Mouse (Mus musculus) liver, embryonic 14 days (tissue): ENCODE measurements around the gene Blzf1. TPM values are rescaled to one million over a fixed set of nuclear protein-coding genes. Genes with fewer than 3 reads are reported as not detected.

Source experiments
- polyA plus RNA-seq: library from polyadenylated mRNA; depleted of rRNA; stranded (reverse); fragments of >200 nt; gene quantifications from 2 replicates; pipeline ENCODE4 v1.2.3, GENCODE M21; 2012; rRNA removed

Gene Blzf1
- polyA plus RNA-seq = 4.3 and 4.9 TPM in 2 replicates

DNA sequence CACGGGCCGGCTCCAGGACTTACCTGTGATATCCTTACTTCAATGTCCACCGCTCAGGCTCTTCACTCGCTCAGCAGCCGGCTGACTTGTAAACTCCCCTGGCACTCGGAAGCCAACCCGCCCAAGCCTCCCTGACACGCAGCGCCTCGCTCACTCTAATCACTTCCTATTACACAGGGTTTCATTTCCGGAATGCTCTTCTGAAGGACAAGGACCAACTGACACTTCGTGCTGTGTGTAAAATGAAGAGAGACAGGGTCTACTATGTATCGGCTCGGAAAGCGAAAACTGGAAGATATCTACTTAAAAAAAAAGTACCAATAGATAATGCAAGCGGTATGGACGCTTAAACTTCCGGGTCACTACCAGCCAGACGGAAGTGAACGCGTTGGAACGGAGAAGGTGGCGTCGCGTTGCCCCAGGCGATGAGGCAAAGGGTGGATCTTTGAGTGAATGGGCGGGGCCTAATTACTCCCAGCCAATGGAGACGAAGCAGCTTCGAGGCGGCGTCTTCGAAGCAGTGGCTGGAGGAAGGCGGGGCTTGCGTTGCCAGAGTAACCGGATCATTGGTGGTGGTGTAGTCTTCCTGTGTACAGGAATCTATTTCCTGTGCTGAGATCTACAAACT, at the start of gene Blzf1:
Gene Blzf1 (minus strand): TSS at position 366 of the 628 bp plus-strand sequence.

DNA sequence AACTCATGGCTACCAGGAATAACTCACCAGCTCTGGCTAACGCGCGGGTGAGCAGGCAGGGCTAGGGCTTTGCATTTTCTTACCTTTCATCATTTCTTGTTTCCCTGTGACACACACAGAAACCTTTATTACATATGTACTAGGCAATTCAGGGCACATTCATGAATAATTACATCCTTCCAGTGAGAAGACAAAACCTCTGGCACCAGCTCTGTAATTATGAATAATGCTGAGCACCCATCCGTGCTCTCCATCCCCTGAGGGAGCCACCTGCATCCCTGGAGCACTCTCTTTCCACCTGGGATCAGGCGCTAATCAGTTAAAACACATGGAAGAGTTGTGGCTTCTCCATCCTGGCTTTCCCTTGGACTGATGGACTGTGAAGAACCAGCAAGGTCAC, 3.5 kb downstream of the Blzf1 start, which contains the start of gene Nme7:
Gene Nme7 (plus strand): TSS at position 301 of the 400 bp plus-strand sequence.

GRCm38 (mm10) chr1:164275455-164275954, 31.8 kb downstream of the Blzf1 start, which contains the start of gene Ccdc181:
TSS of gene Ccdc181 (plus strand) at chr1:164275585.

DNA sequence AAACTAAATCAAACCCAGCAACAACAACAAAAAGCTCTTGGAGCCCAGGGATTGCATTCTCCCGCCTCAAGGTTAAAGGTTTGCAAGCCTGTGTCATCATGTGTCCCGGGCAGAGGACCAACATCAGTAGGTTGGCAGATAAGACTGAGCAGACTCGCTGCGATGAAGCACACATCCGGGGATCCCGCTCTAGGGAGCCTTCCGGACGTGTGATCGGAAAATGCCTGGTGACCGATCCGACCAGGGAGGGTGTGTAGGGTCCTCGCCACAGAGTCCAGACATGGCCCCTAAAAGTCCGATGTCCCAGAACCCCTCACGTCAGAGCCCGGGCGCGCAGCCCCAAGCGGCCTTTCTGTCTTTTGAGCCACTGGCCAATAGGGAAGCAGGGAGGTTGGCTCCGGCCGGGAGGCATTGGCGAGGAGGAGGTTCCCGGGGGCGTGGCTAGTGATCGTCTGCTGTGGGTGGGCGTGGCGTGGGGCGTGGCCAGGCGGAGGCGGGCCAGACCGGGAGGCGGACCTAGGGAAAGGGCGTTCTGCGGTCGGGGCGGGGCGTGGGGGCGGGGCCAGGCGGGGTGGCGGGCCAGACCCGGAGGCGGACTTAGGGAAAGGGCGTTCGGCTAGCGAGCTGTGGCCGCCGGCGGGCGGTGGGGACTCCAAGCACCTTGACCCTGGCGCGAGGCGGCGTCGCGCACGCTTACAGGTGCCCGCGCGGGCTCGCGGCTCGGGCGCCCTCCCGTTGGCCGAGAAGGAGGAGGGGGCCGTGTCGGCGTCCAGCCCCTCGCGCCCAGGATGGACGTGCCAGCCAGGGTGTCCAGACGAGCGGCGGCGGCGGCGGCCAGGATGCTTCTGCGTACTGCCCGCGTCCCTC, 58.6 kb downstream of the Blzf1 start, which contains the start of gene Slc19a2:
Gene Slc19a2 (plus strand): TSS at position 582 of the 867 bp plus-strand sequence.

Other genes with a start within 250 kb of the Blzf1 start
- 2.9 and 3.9 TPM in 2 replicates for gene Sell, start 245.5 kb downstream of the Blzf1 start, polyA plus RNA-seq
- gene Selp, start 192.2 kb downstream of the Blzf1 start, polyA plus RNA-seq = 0.52 and 0.61 TPM in 2 replicates
- 8.1 and 8.8 TPM in 2 replicates for gene F5, start 155.7 kb downstream of the Blzf1 start, polyA plus RNA-seq
- gene Slc19a2, start 58.4 kb downstream of the Blzf1 start, polyA plus RNA-seq = 12.4 and 14.3 TPM in 2 replicates
- 2.3 and 2.6 TPM in 2 replicates for gene Ccdc181, start 31.9 kb downstream of the Blzf1 start, polyA plus RNA-seq
- gene Nme7, start 3.4 kb downstream of the Blzf1 start, polyA plus RNA-seq = 5.6 and 6.7 TPM in 2 replicates
- 7.7 TPM in 2 replicates for gene Atp1b1, start 150.9 kb upstream of the Blzf1 start, polyA plus RNA-seq